Mouse (Mus musculus) brain, embryonic 18.5 days (tissue): ENCODE measurements around the gene Slc22a30.
"Not testable (repeated sequence)": the region's sequence is repeated elsewhere in the genome, so short reads cannot be mapped to it uniquely, and the experiment has no call there.

ENCODE experiments used
- DNase-seq: peaks from one replicate; pipeline ENCODE4 v3.0.0-alpha.2; 2012; ENCODE audit warnings: low read depth, low spot score

The Slc22a30 gene

DNA sequence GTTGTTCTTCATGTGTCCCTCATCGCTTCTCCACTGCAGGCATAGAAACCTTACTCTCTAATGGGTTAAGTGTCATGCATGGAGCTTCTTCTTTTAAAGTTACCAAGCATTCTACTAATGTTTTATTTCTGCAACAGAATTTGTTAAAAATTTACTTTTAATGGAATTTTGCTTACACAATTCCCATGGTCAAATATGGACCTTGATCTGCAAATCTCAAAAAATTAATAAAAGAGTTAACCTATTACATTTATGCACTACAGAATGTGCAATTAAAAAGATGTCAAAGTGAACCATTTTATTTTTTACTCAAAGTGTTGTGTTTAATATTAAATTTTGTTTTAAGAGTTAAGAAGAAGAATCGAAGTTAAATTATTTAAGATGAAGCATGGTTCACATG, at the start of gene Slc22a30:
TSS of gene Slc22a30 (minus strand) at position 101 of the 400 bp plus-strand sequence.
- not testable (repeated sequence) for DNase-seq

- DNase-seq: no peak
These were observed 43.4 kb upstream of the Slc22a30 start for GRCm38 (mm10) chr19:8448321-8448720.

DNA sequence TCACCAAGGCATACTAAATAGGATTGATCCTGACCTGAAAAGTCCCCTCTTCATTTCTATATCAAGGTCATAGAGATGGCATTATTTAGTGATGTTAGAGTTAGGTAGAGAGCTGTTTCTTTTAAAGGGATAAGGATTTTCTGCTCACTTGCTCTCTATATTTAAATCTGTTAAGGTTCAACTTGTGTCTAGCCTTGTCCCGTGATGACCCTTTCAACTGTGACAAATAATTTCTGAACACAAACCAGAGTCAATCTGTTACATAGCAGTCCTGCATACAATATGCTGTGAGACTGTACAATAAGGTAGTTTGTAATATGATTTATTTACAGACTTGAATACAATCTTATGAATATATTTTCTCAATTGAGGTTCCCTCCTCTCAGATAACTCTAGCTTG, 42.6 kb upstream of the Slc22a30 start:
- DNase-seq: no peak

GRCm38 (mm10) chr19:8431051-8431662, 26.2 kb upstream of the Slc22a30 start:
- DNase-seq: no peak

DNA sequence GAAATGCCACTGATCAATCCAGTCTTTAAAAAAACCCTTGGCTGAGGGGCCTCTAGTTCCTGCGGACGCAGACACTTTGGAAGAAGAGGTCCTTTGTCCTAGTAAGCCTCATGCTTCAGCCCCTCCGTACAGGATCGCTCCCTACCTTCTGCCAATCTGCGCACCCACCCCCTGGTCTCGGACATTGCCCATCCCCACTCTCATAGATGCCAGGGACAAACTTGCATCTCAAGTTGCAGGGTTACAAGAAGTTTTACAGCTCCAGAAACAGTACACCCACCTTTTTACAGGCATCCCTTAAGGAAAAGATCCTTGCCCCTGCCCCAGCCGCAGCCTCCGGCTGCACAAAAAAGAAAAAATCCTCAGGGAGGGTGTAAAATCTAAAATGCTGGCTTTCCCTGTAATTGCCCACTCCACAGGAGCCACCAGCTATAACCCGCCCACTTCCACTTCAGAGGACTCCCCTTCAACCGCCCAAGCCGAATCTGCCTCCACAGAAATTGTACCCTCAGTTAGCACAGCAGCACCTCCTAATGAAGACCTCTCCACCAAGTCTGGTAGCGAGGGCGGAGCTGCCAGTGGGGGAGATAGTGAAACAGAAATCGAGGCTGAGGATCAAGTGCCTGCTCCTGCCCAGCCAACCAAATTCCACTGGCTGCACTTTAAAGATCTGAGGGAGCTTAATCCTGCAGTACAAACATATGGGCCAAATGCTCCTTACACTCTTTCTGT, 2.5 kb upstream of the Slc22a30 start:
- not testable (repeated sequence) for DNase-seq
